Mouse (Mus musculus) erythroblast, adult 5-6 weeks (primary cell): ENCODE data around the gene Zap70. TPM values are rescaled to one million over a fixed set of nuclear protein-coding genes. Genes with fewer than 3 reads are reported as not detected.

Experiments used
- ATAC-seq: replicated peaks from 2 replicates; pipeline ENCODE4 v1.8.0; 2016; ENCODE audit warnings: moderate number of reproducible peaks, mild to moderate bottlenecking, moderate TSS enrichment, inconsistent platforms; ENCODE audit not compliant: poor library complexity, low FRiP score, severe bottlenecking
- total RNA-seq, 2 experiments: library from RNA; stranded (forward) in 1 of 2; stranded (reverse) in 1 of 2; fragments of 150-400 nt in 1 of 2; fragments of 200-764, 138-1000 nt in 1 of 2; gene quantifications; 2 replicates each; pipeline versions ENCODE4 v1.2.3 to v1.2.4; 2015 to 2017; ENCODE audit warnings: low replicate concordance in 2 of 2

Gene Zap70
- total RNA-seq, 2 experiments from 2014 or later: 0.17 TPM; not detected in 1

DNA sequence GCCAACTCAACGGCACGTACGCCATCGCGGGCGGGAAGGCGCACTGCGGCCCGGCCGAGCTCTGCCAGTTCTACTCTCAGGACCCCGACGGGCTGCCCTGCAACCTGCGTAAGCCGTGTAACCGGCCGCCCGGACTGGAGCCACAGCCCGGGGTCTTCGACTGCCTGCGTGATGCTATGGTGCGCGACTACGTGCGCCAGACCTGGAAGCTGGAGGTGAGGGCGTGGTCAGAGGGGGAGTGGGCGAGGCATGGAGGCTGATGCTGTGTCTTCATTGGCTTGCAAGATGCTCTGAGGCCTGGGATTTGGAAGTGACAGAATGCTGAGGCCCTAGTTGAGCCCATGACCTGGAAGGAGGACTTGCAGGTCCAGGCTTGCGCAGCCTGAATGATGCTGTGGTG lies 9.4 kb downstream of the Zap70 start:
- ATAC-seq: no peak

DNA sequence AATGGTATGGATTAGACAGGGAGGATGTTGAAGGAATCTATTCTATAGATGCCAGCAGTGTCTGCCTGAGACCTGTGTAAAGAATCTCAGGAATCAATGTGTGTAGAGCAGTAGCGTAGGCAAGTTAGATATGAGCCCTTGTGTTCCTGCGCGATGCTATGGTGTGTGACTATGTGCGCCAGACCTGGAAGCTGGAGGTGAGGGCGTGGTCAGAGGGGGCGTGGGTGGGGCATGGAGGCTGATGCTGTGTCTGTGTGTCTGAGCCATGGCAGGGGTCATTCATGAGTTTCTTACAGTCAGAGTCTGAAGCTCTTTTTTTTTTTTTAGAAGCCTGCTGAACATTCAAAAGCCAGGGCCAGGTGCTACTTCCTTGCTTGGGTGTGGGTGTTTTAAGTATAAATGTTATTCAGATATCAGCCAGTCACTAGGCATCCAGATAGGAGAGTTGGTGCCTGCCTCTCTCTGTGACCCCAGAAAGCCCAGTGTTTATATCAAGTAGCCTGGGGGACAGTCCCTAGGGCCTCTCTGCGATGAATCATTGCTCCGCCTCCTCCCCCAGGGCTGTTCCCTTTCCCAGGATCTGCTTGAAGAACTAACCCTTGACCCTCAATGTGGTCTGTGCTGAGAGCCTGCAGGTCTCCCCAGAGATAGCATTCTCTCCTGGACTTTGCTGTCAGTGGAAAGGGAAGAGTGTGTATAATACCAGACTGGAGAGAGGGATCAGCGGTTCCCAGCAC lies 10.8 kb downstream of the Zap70 start:
- no peak for ATAC-seq

DNA sequence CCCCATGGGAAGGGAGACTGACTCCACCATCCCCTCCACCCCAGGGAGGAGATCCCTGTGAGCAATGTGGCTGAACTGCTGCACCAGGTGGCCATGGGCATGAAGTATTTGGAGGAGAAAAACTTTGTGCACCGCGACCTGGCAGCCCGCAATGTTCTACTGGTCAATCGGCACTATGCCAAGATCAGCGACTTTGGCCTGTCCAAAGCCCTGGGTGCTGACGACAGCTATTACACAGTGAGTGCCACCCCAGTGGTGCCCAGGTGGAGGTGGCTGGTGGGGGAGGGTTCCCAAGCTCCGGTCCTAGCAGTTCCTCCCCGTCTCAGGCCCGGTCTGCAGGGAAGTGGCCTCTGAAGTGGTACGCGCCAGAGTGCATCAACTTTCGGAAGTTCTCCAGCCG lies 19.2 kb downstream of the Zap70 start:
- no peak for ATAC-seq

DNA sequence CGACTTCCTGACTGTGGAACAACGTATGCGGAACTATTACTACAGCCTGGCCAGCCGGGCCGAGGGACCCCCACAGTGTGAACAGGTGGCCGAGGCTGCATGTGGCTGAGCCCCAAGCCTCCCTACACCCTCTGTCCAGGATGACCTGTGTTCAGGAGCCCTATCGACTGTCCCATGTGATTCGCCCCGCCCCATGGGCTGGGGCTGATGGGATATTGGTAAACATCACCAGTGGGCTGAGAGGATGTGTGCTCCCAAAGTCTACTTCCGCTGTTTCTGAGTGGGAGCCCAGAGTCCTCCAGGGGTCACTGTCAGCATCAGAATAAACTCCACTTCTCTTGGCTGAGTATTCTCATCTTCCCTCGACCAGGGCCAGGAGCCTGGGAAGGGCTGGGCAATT lies 20.9 kb downstream of the Zap70 start:
- no peak for ATAC-seq

DNA sequence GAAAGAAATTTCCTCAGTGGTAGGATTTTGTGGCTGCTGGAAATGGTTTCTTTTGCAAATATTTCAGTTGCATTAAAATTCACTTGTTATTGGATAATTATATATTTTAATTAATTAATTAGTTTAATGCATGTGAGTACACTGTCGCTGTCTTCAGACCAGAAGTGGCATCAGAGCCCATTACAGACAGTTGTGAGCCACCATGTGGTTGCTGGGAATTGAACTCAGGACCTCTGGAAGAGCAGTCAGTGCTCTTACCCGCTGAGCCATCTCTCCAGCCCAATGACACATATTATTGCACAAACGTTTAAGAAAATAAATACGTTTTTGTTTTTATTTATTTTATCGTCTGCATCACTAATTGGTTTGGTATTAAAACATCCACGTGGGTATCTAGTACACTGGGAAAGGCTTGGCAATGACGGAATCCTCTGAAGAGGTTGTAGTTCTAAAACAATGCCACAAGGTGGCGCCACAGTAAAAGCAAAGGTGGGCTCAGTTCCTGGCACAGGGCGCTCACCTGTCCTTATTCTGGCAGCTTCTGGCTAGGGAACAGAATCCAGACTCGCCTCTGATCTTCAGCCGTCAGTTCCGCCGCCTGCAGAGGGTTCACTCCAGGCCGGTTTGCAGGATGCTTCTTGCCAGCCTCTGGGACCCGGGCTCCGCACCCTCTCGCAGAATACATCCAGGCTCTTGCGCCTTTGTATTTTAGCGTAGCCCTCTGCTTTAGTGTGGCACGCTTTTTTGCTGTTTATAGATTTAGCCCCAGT lies 23.0 kb downstream of the Zap70 start:
- ATAC-seq: peak; percentile 81

DNA sequence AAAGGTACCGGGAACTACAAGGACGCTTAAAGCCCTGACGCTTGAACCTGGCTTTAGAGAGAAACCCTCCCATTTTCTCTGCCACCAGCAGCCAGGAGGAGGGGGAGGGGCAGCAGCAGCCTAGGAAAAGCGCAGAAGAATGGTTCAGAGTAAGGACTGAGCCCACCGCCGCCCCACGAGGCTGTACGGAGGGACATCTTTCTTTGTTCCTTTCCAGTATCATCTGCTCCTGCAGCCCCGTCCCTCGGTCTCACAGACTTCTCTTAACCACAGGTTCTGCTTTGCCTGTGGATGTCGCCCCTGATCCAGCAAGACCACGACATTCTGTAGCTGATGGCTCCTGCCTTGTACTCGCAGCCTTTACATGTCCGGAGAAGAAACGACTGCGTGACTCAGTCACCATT lies 23.6 kb downstream of the Zap70 start:
- ATAC-seq: no peak

DNA sequence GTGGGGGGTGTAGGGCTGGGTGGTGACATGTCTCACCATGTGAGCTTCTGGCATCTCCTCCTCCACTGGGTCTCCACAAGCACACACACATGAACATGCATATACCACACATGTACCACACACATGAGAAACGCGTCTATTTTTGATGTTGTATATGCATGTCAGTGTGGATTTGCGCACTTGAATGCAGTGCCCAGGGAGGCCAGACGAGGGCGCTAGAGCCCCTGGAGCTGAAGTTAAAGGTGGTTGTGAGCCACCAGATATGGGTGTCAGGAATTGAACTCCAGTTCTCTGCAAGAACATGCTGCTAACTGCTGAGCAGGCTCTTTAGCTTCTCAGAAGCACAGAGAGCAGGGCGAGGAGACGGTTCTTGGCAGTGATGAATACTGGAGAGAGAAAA lies 24.8 kb downstream of the Zap70 start:
- 0 out of 2 replicates have a peak, but pooled peaks have one; percentile 22 for ATAC-seq

DNA sequence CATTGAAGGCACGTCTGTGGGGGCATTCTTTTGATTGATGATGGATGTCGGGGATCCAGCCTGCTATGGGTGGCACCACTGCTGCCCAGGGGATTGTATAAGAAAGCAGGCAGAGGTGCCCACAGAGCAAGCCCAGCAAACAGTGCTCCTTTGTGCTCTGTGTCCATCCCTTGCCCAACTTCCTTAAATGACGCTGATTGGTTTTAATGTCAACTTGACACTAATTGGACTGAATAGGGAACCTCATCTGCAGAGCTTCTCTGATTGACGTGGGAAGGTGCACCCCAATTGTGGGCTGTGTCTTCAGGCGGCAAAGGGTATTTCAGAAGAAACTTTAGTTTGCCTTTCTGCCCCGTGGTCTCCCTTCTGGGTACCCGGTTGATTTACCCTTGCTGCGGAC lies 27.8 kb downstream of the Zap70 start:
- no peak for ATAC-seq

DNA sequence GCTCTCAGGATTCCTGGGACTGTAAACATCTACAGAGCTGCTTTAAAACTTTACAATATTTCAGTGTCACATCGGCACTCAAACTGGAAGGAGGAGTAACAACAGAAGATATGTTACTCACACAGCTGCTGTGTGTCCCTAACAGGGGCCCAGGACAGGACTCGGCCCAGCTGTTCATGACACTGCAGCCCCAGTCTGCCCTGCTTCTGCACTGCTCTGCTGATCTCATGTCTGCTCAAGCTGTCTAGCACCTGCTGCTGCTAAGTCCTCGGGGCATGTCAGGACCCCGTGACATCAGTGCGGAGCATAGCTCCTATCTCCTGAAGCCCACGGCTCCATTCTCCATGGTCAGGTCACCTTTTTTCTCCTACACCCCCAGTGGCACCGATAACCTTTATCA lies 35.1 kb downstream of the Zap70 start:
- ATAC-seq: no peak

DNA sequence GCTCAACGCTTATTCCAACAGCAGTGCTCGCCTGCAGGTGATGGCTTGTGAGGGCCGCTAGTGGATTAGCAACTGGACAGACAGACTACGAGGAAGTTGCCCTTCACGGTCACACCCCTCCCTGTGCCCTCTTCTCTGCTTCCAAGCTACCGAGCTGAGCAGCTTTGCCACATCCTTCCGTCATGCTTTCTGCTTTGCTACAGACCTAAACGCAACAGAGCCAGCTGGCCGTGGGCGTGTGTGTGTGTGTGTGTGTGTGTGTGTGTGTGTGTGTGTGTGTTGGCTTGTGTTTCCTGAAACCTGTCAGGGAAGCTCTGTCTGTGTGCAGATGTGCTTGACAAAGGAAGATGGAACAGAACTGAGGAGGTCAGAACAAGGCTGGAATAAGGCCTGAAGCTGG lies 35.9 kb downstream of the Zap70 start:
- no peak for ATAC-seq

DNA sequence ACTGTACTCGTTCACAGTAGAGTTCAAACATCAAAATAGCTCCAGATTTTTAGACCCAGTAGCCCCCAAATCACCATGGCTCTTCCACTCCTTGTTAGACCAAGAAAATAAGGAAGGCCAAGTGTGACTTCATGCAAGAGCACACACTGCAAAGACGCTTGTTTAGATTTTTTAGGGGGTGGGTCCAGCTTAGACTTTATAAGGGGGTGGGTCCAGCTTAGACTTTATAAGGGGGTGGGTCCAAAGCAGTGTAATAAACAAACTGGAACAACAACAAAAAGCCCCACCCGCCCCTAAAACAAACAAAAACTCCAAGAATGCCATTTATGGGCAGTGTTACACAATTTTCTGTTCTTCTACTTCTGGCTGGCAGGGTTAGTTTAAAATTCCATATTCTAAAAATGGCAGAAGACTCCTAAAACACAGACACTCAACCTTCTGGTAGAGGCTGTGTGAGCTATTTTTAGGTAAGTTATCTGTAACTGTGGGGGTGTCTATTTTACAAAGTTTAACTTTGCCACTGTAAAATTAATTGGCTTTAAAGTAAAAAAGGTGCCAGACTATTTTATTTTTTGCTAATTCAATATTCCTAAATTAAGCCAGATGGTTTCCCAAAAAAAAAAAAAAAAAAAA lies 38.9 kb downstream of the Zap70 start:
- no peak for ATAC-seq

DNA sequence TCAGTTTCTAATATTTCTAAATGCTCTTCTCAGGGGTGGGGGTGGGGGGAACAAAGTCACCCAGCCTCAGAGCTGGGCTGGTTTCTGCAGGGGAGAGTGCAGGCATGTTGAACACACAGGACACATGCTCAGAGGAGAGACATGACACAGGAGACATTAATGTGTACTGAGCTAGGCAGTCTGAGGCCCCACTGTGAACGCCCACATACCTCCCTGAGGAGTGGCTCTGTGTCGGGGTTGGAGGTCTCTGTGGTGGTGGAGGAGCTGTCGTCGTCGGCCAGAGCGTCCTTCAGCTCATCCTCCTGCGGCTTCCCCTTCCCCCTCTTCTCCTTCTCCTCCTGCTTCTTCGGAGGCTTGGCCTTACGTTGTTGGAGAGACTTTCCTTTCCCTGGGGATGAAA lies 42.7 kb downstream of the Zap70 start:
- no peak for ATAC-seq

DNA sequence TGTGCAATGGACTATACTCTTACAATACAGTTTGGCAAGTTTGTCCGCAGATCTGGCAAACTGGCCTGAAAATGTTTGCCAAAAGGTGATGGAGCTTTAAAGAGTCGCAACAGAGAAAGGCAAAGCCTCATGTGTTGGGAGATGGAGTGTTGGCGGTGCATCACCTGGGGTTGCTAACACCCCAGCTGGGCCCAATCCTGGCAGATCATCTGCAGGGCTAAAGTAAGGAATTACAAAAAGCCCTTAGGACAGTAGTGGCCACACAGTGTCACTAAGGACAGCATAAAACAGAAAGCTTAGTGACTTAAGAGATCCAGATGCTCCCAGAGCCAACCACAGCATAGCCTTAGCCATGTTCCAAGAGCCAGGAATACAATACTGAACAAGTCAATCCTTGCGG lies 43.2 kb downstream of the Zap70 start:
- no peak for ATAC-seq

DNA sequence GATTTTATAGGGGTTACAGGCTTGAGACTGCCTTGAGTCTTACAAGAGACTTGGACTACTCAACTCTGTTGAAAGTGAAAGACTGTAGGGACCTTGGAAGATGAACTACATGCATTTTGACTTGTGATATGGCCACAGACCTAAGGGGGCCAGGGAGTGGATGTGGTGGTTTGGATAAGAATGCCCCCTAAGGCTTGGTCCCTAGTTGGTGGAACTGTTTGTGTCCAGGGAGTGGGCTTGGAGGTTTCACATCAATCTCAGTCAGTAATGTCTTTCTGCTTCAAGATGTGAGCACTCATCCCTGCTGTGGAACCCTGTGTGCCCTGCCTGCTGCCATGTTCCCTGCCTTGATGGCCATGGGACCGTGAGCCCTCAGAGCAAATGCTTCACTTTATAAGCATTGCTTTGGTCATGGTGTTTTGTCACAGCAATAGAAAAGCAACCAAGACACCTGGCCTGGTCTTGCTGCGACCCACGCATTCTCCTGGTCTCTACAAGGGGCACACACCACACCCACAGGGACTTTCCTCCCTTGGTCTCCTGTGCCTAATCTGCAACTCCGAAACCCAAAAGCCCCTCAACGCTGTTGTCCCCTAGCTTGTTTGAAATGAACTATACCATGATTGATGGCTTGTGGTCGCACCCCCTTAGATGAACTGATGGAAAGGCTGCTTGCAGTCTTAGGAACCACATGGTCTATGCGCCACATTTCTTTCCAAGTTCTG lies 44.7 kb downstream of the Zap70 start:
- ATAC-seq: no peak

DNA sequence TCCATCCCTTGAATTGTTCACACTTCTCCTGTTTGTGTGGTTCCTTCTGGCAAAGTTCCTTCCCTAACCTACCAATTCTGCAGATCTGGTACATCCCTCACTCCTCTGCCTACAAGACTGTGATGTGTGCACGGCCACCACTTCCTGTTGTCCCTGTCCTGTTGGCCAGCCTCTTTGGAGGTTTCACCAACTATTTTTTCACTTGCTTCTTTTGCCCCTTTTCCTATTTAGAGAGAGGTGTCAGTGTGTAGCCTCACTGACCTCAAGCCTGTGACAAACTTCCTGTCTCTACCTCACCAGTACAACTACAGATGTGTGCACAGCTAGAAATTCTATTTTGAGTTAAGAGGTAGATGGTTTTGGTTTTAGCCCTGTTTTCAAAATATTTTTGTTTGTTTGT lies 45.5 kb downstream of the Zap70 start:
- ATAC-seq: no peak

DNA sequence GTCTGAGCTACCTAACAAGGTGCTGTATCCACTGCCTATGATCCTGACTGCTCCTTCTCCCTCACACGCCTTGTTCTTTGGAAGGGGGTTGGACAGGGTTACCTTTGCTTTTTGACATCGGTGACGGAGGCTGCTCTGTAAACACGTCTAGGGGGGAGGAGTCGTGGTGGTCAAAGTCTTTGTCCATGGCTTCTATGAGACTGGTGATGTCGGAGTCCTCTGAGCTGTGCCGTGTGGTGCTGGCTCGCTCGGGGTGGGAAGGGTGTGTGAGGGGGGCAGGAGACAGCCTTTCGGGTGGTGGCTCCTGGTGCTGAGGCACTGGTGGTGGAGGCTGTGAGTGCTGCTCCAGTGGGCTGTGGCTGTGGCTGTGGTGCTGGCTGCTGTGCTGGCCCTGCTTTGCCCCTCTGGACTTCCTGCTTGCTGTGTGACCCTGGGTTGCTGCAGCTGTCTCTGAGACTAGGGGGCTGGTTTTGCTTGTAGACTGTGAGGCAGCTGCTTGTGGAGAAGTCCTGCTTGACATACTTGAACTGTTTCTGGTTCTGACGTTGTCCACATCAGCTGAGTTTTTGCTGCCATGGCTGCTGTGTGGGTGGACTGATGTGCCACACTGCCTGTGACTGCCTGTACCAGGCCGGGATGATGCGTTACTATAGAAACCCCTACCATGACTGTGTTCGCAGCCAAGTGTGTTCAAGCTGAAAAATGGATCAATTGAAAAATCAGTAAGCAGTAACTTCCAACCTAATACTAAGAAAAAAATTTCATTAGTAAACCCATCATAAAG lies 46.4 kb downstream of the Zap70 start:
- ATAC-seq: no peak

DNA sequence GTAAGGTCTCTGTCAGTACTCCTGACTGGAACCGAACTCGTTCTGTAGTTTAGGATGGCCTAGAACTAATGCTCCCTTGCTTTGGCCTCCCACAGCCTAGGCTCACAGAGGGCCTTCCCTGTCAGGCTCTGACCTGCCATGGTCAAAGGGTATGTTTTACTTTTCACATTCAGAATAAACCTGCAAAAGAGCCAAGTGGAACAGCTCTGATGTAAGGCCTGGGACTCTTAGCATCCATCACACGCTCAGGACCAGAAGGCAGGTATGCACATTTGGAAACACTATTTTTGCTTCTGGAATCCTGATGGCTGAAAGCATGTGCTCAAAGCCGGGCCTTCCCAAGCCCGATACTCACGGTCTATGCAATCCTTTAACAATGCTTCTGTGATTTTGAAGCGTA lies 50.2 kb downstream of the Zap70 start:
- no peak for ATAC-seq

DNA sequence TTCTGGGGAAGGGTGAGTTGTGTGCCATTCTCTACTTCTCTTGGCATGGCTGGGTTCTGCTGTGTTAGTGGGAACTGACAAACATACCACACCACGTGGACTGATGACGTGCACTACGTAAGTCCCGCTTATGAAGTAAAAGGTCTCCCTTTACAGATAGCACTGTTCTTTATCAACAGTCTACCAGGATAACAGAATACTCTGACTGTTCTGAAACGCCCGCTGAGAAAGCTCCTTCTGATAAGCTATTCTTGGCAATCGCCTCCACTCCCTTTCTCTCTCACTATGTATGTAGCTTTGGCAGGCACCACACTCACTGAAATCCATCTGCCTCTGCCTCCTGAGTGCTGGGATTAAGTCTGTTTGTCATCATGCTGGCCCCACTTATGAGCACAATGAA lies 51.8 kb downstream of the Zap70 start:
- ATAC-seq: no peak

DNA sequence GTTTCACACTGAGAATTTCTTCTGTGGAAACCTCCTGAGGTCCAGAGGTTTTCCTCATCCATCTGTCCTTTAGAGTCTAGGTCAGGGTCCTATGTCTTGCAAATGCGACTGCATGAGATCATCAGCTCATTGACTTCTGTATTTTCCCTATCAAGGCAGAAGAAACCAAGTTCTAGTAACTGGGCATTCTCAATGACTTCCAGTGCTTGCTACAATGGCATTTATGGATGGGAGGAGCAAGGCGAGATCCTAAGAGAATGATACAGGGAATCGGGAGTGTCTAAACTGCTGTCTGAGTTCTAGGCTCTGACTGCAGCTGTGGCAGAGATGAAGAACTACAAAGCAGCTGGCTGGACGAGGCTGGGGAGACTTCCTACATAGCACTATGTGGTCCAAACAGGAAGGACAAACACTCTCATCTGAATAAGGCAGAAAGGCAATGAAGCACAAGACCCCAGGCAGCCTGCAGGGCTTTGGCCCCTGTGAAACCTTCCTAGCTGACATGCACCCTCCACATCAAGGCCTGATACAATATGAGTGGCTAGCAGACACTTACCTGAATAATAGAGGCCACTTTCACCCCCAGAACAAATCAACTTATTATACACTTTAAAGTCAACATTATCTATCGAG lies 52.8 kb downstream of the Zap70 start:
- ATAC-seq: no peak
